Mouse (Mus musculus) mouse embryonic stem cell (cell line): ENCODE data around the gene Esp15.
"Not testable (repeated sequence)": the region's sequence is repeated elsewhere in the genome, so short reads cannot be mapped to it uniquely, and the experiment has no call there.

Experiments used
- in situ Hi-C, 2 experiments: fragments of 300-500 bp; cut with MboI; formaldehyde crosslinking; loops; 1 replicate in 1 of 2; 3 replicates in 1 of 2; pipeline ENCODE4 v1.14.3; 2019 to 2020; ENCODE audit warnings: low sequenced_read_pairs in 2 of 2, low pct_unique_long_range_greater_than_20kb in 1 of 2, mixed read lengths in 1 of 2; ENCODE audit not compliant: unreplicated experiment in 1 of 2

The Esp15 gene

GRCm38 (mm10) chr17:39640654-39641053 is at the start of gene Esp15:
Gene Esp15, plus strand, starts transcription at chr17:39640954.
- in situ Hi-C loops: not testable (repeated sequence)

GRCm38 (mm10) chr17:39591550-39591949 is 49.2 kb upstream of the Esp15 start:
- in situ Hi-C loops: no loop called here
